Mouse (Mus musculus) embryonic facial prominence, embryonic 13.5 days (tissue): ENCODE data around the gene Sptb. TPM values are rescaled to one million over a fixed set of nuclear protein-coding genes. Genes with fewer than 3 reads are reported as not detected.

ENCODE experiments used
- ATAC-seq: fragments of 200-750 bp; cut with Nextera tagmentation; 2 replicates; pipeline ENCODE4 v1.8.0; 2017; ENCODE audit warnings: low read depth; ENCODE audit not compliant: insufficient number of reproducible peaks, insufficient read depth, low FRiP score, low TSS enrichment
- H3K27ac ChIP-seq: fragments of 300-500 bp; sonication (generic); 2 replicates; pipeline ENCODE4 v1.5.1; 2015; ENCODE audit warnings: moderate library complexity, mild to moderate bottlenecking, inconsistent platforms
- H3K27me3 ChIP-seq: fragments of 300-500 bp; sonication (generic); 2 replicates; pipeline ENCODE4 v1.6.1; 2015; ENCODE audit warnings: mild to moderate bottlenecking, inconsistent platforms
- H3K36me3 ChIP-seq: fragments of 300-500 bp; sonication (generic); 2 replicates; pipeline ENCODE4 v1.6.1; 2015; ENCODE audit warnings: mild to moderate bottlenecking, inconsistent platforms
- H3K4me1 ChIP-seq: fragments of 300-500 bp; sonication (generic); 2 replicates; pipeline ENCODE4 v1.6.1; 2015; ENCODE audit warnings: inconsistent platforms
- H3K4me2 ChIP-seq: fragments of 300-500 bp; sonication (generic); 2 replicates; pipeline ENCODE4 v1.6.1; 2015; ENCODE audit warnings: moderate library complexity, mild to moderate bottlenecking, inconsistent platforms
- H3K4me3 ChIP-seq: fragments of 300-500 bp; sonication (generic); 2 replicates; pipeline ENCODE4 v1.5.1; 2015; ENCODE audit warnings: mild to moderate bottlenecking, inconsistent platforms
- H3K9ac ChIP-seq: fragments of 300-500 bp; sonication (generic); 2 replicates; pipeline ENCODE4 v1.6.1; 2015; ENCODE audit warnings: mild to moderate bottlenecking, inconsistent platforms
- H3K9me3 ChIP-seq: fragments of 300-500 bp; sonication (generic); 2 replicates; pipeline ENCODE4 v1.6.1; 2016; ENCODE audit warnings: inconsistent platforms
- WGBS: fragments of 180-500 bp; shearing (Covaris S2); methylation state at CpG from one replicate; pipeline ENCODE4 v1.1.7; 2015; ENCODE audit warnings: mixed read lengths; 5-methylcytosine and 5-hydroxymethylcytosine counted together
- polyA plus RNA-seq: library from polyadenylated mRNA; unstranded; fragments of >200 nt; fragmentation: Nextera tagmentation; extraction: Ambion mirVana; gene quantifications from 2 replicates; pipeline ENCODE4 v1.2.1, GENCODE M21; 2015

Gene Sptb
- polyA plus RNA-seq, 1 experiment from 2014 or later: 0.35 TPM

GRCm38 (mm10) chr12:76548082-76548423 lies 162.3 kb downstream of the Sptb start:
- Histone ChIP-seq H3K36me3 (no peaks in the 10 kb centered on the region), H3K27ac (peak overlapping the region; percentile 87), H3K4me2 (peak overlapping the region; percentile 57), H3K4me1 (peaks cover 40% of the 10 kb centered on the region), H3K27me3 (peaks cover 42% of the 10 kb centered on the region), H3K9ac (no peak overlapping the region), H3K9me3 (no peaks in the 10 kb centered on the region), H3K4me3 (no peak overlapping the region)
- WGBS: 13% methylated on average over 7 of the region's 7 CpGs
- ATAC-seq: no peak; the same call in 1 of the 2 replicates

DNA sequence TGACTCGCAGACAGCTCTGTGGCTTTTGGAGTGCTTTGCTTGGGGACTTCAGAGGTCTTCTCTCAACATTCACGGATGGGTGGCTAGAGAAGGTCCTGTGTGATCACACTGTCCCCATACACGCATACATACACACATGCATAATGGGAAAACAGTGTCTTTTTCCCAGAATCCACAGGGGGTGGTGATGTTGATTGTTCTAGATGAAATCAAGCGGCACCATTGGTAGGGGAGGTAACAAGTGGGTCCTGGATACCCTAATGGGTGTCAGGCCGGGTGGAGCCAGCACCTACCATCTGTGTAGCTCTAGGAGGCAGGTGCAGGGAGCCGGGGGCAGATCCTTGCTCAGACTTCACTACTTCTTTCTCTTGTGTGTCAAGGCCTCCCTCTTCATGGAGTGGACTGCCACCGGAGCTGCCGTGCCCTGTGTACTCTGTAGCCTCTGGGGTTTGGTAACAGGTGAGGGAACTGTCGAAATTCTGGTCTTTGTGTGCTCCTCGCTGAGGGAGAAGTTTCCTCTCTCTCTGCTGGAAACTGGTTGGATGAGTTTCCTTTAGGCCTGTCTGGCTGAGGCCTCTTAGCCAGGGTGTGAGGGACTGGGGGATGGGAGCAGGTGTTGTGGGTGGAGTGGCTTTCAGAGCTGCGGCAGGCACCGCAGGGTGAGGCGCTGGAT lies 162.8 kb downstream of the Sptb start:
- Histone ChIP-seq H3K27ac (peak overlapping the region; percentile 87), H3K4me1 (peaks cover 40% of the 10 kb centered on the region), H3K4me2 (peak overlapping the region; percentile 57), H3K9me3 (no peaks in the 10 kb centered on the region), H3K4me3 (peak overlapping the region; percentile 32), H3K27me3 (peaks cover 42% of the 10 kb centered on the region), H3K9ac (peak overlapping the region; percentile 58), H3K36me3 (no peaks in the 10 kb centered on the region)
- WGBS: 19% methylated on average over 13 of the region's 13 CpGs
- ATAC-seq: peak; percentile 76

- no peaks in the 10 kb centered on the region for H3K36me3 ChIP-seq
- peaks cover 39% of the 10 kb centered on the region for H3K4me1 ChIP-seq
- peaks cover 42% of the 10 kb centered on the region for H3K27me3 ChIP-seq
- H3K9me3 ChIP-seq: no peaks in the 10 kb centered on the region
- WGBS: 6% methylated on average over 28 of the region's 28 CpGs
- ATAC-seq: no peak
- peak overlapping the region; percentile 87 for H3K27ac ChIP-seq
- peak overlapping the region; percentile 58 for H3K9ac ChIP-seq
- H3K4me2 ChIP-seq: peak overlapping the region; percentile 57
- peak overlapping the region; percentile 32 for H3K4me3 ChIP-seq
Measured at GRCm38 (mm10) chr12:76546383-76547276, 163.7 kb downstream of the Sptb start.

GRCm38 (mm10) chr12:76545786-76546370 lies 164.5 kb downstream of the Sptb start:
- no peak overlapping the region for H3K4me3 ChIP-seq
- peaks cover 45% of the 10 kb centered on the region for H3K4me1 ChIP-seq
- WGBS: 40% methylated on average over 15 of the region's 15 CpGs
- no peak overlapping the region for H3K27ac ChIP-seq
- peaks cover 42% of the 10 kb centered on the region for H3K27me3 ChIP-seq
- no peaks in the 10 kb centered on the region for H3K36me3 ChIP-seq
- peak overlapping the region; percentile 57 for H3K4me2 ChIP-seq
- ATAC-seq: no peak
- no peaks in the 10 kb centered on the region for H3K9me3 ChIP-seq
- H3K9ac ChIP-seq: no peak overlapping the region

- Histone ChIP-seq H3K36me3 (no peaks in the 10 kb centered on the region), H3K27ac (peak overlapping the region; percentile 68; the same call in 1 of the 2 replicates), H3K4me2 (peak overlapping the region; percentile 22), H3K9me3 (no peaks in the 10 kb centered on the region), H3K9ac (no peak overlapping the region), H3K4me1 (peaks cover 25% of the 10 kb centered on the region), H3K27me3 (peaks cover 21% of the 10 kb centered on the region), H3K4me3 (no peak overlapping the region)
- no peak for ATAC-seq
- WGBS: 62% methylated on average over 6 of the region's 6 CpGs
Measured at GRCm38 (mm10) chr12:76541879-76542278, 168.5 kb downstream of the Sptb start.

- no peak overlapping the region for H3K4me3 ChIP-seq
- H3K27ac ChIP-seq: peak overlapping the region; percentile 68
- peak overlapping the region; percentile 22 for H3K4me2 ChIP-seq
- 25% methylated on average over 8 of the region's 8 CpGs for WGBS
- H3K4me1 ChIP-seq: peaks cover 21% of the 10 kb centered on the region
- no peak overlapping the region for H3K9ac ChIP-seq
- H3K9me3 ChIP-seq: no peaks in the 10 kb centered on the region
- no peaks in the 10 kb centered on the region for H3K36me3 ChIP-seq
- peaks cover 17% of the 10 kb centered on the region for H3K27me3 ChIP-seq
- no peak for ATAC-seq
Measured at GRCm38 (mm10) chr12:76541475-76541874, 168.9 kb downstream of the Sptb start.

DNA sequence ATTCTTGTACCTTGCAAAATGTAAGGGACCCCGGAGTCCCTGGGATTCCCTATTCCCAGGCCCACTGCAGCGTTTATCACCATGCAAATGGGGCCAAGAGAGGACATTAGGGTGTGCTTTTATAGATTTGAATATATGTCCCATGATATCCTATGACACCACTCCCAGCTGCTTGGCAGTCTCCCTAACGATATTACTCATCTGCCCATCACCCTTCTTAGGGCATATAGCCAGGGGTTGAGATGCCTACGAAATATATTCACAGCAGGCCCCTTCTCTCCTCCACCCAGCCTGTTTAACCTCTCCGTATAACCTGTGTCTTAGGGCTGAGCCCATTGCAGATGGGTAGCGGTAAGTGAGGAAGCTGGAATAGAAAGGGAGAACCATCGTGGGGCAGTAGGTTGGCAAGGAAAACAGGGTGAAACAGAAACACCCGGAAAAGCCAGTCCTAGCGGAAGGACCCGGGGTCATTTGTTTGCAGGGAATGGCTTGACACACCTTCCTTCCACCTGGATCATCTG lies 169.6 kb downstream of the Sptb start:
- ATAC-seq: no peak
- peaks cover 18% of the 10 kb centered on the region for H3K4me1 ChIP-seq
- H3K9ac ChIP-seq: no peak overlapping the region; the same call in 1 of the 2 replicates
- H3K9me3 ChIP-seq: no peaks in the 10 kb centered on the region
- no peaks in the 10 kb centered on the region for H3K36me3 ChIP-seq
- no peak overlapping the region for H3K4me2 ChIP-seq
- no peak overlapping the region for H3K27ac ChIP-seq
- 76% methylated on average over 10 of the region's 10 CpGs for WGBS
- no peak overlapping the region for H3K4me3 ChIP-seq
- peaks cover 11% of the 10 kb centered on the region for H3K27me3 ChIP-seq

- H3K4me3 ChIP-seq: no peak overlapping the region
- WGBS: 86% methylated on average over 3 of the region's 3 CpGs
- ATAC-seq: no peak
- H3K27me3 ChIP-seq: peaks cover 11% of the 10 kb centered on the region
- no peaks in the 10 kb centered on the region for H3K9me3 ChIP-seq
- H3K4me1 ChIP-seq: peaks cover 21% of the 10 kb centered on the region
- no peaks in the 10 kb centered on the region for H3K36me3 ChIP-seq
- H3K27ac ChIP-seq: no peak overlapping the region
- no peak overlapping the region for H3K9ac ChIP-seq
- no peak overlapping the region for H3K4me2 ChIP-seq
Measured at GRCm38 (mm10) chr12:76540169-76540568, 170.2 kb downstream of the Sptb start.

DNA sequence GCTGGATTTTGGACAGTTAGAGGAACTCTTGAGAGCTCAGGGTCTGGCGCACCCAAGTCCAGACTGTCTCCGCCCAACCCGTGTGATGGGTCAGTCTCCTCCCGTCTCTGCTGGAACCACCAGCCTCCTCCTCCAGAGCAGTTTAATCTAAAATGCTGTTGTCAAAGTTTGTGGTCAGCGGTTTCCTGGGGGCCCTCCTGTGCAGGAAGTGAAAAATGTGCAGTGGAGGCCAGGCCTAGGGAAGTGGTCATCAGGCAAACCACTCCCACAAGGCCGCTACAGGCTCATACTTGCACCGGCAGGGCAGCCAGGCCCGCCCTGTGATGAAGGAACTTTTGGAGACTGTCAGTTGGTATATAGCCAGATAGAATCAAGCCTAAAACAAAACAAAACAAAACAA lies 172.9 kb downstream of the Sptb start:
- no peak for ATAC-seq
- peaks cover 42% of the 10 kb centered on the region for H3K4me1 ChIP-seq
- no peak overlapping the region for H3K27ac ChIP-seq
- H3K4me3 ChIP-seq: no peak overlapping the region
- no peak overlapping the region for H3K9ac ChIP-seq
- no peak overlapping the region for H3K4me2 ChIP-seq
- H3K36me3 ChIP-seq: no peaks in the 10 kb centered on the region
- WGBS: 87% methylated on average over 8 of the region's 8 CpGs
- H3K9me3 ChIP-seq: no peaks in the 10 kb centered on the region
- H3K27me3 ChIP-seq: peaks cover 33% of the 10 kb centered on the region

DNA sequence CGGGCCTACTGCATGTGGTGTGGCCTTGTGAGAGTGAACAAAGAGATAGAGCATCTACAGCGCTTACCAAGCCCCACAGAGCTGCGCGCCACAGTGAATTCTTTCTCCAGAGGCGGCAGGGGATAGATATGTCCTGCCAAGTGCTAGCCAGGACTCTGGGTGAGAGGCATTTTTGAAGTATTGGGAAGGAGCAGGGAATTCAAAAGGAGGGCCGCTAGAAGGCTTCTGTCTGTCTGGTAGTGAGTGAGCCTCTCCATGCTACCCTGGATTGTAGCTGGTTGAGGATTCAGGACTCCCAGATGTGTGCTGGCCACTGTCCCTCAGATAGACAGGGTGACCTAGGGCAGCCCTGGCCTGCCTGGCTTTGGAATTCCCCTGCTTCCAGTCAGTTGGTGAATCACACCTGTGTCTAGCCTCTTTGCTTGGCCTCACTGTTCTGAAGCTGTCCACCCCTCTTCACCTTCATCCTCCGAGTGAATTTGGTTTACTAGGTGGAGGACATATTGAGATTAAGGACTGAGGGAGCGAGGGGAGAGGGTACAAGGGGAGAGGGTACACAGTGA lies 173.7 kb downstream of the Sptb start:
- peaks cover 41% of the 10 kb centered on the region for H3K27me3 ChIP-seq
- no peak overlapping the region for H3K4me3 ChIP-seq
- peaks cover 46% of the 10 kb centered on the region for H3K4me1 ChIP-seq
- WGBS: 78% methylated on average over 8 of the region's 8 CpGs
- no peaks in the 10 kb centered on the region for H3K36me3 ChIP-seq
- ATAC-seq: no peak
- H3K27ac ChIP-seq: no peak overlapping the region
- no peaks in the 10 kb centered on the region for H3K9me3 ChIP-seq
- H3K9ac ChIP-seq: no peak overlapping the region
- no peak overlapping the region for H3K4me2 ChIP-seq

DNA sequence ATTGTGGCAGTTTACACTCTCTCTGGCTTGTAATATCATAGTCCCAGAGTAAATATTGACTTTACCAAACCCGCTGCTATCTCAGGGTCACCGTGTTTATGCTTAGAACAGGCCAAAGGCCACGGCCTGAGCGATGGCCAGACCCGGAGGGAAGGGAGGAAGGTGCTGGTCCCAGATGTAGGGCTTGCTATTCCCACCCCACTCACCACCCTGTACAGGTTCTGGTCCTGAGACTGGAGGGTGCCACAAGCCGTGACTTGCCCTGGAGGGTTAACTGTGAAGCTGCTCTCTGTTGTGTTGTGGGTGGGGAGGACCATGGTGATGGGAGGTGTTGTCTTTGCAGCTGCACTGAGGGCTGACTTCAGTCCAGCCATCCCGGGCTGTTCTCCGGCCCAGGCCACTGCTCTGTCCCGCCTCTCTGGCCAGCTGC lies 174.9 kb downstream of the Sptb start:
- H3K4me2 ChIP-seq: peak overlapping the region; percentile 98
- H3K27me3 ChIP-seq: peaks cover 53% of the 10 kb centered on the region
- H3K36me3 ChIP-seq: no peaks in the 10 kb centered on the region
- H3K4me1 ChIP-seq: peaks cover 42% of the 10 kb centered on the region
- 26% methylated on average over 9 of the region's 9 CpGs for WGBS
- no peak for ATAC-seq
- H3K9me3 ChIP-seq: no peaks in the 10 kb centered on the region
- H3K4me3 ChIP-seq: peak overlapping the region; percentile 10; the same call in 1 of the 2 replicates
- H3K27ac ChIP-seq: no peak overlapping the region
- 0 out of 2 replicates have a peak overlapping the region, but pooled peaks have one; percentile 40 for H3K9ac ChIP-seq
